Mouse (Mus musculus): ENCODE measurements at regions not wholly inside any gene's neighbourhood (a gene's known extent, or its start where the extent isn't known, plus 50 kb on each side); places are given as distances from the start of the nearest gene placed in this dataset.
A peak's percentile ranks its signal among the peaks of the same experiment; 100 is the strongest.
"Not testable (repeated sequence)": the region's sequence is repeated elsewhere in the genome, so short reads cannot be mapped to it uniquely, and the experiment has no call there.

GRCm38 (mm10) chr6:50845246-50845645, 191.0 kb upstream of the Npvf start:
- H3K36me3 ChIP-seq; DNase-seq (ENCODE audit: low spot score); H3K27me3 ChIP-seq (ENCODE audit: low read depth, poor library complexity, severe bottlenecking); H3K4me3 ChIP-seq; H3K9me3 ChIP-seq (replicated peaks); H3K27ac ChIP-seq (replicated peaks): not testable (repeated sequence)
- H3K4me1 ChIP-seq: peaks cover 12% of the 10 kb centered on the region
- WGBS: 95% methylated on average over 2 of the region's 2 CpGs

GRCm38 (mm10) chr6:50846740-50847516, 192.7 kb upstream of the Npvf start:
- WGBS: 78% methylated on average over 18 of the region's 18 CpGs
- H3K27ac ChIP-seq (replicated peaks): no peak overlapping the region

GRCm38 (mm10) chr6:50847548-50847947, 193.3 kb upstream of the Npvf start:
- Histone ChIP-seq H3K4me1 (peaks cover 12% of the 10 kb centered on the region), H3K27me3 (ENCODE audit: low read depth, poor library complexity, severe bottlenecking) (no peaks in the 10 kb centered on the region), H3K36me3 (no peaks in the 10 kb centered on the region), H3K9me3 (replicated peaks) (no peaks in the 10 kb centered on the region), H3K4me3 (no peak overlapping the region), H3K27ac (replicated peaks) (no peak overlapping the region)
- no peak for DNase-seq (ENCODE audit: low spot score)
- 84% methylated on average over 7 of the region's 7 CpGs for WGBS

More at GRCm38 (mm10) chr6:50846740-50847516, 192.7 kb upstream of the Npvf start:
- H3K27me3 ChIP-seq (ENCODE audit: low read depth, poor library complexity, severe bottlenecking): no peaks in the 10 kb centered on the region
- no peak for DNase-seq (ENCODE audit: low spot score)
- H3K36me3 ChIP-seq: no peaks in the 10 kb centered on the region
- no peak overlapping the region for H3K4me3 ChIP-seq
- H3K9me3 ChIP-seq (replicated peaks): no peaks in the 10 kb centered on the region
- peaks cover 12% of the 10 kb centered on the region for H3K4me1 ChIP-seq

GRCm38 (mm10) chr6:50859162-50859561, 204.9 kb upstream of the Npvf start:
- Histone ChIP-seq H3K27ac (replicated peaks) (no peak overlapping the region), H3K36me3 (no peaks in the 10 kb centered on the region), H3K4me3 (no peak overlapping the region), H3K9me3 (replicated peaks) (no peaks in the 10 kb centered on the region), H3K27me3 (ENCODE audit: low read depth, poor library complexity, severe bottlenecking) (0 out of 2 replicates have a peak, but pooled peaks cover 2% of the 10 kb centered on the region), H3K4me1 (no peaks in the 10 kb centered on the region)
- WGBS: 89% methylated on average over 4 of the region's 4 CpGs
- DNase-seq (ENCODE audit: low spot score): no peak

- Histone ChIP-seq H3K36me3 (no peaks in the 10 kb centered on the region), H3K27ac (replicated peaks) (no peak overlapping the region), H3K4me3 (no peak overlapping the region), H3K27me3 (ENCODE audit: low read depth, poor library complexity, severe bottlenecking) (no peaks in the 10 kb centered on the region), H3K4me1 (peaks cover 12% of the 10 kb centered on the region), H3K9me3 (replicated peaks) (no peaks in the 10 kb centered on the region)
- DNase-seq (ENCODE audit: low spot score): no peak
- WGBS: 95% methylated on average over 5 of the region's 5 CpGs
Observed at GRCm38 (mm10) chr6:50877991-50878390, 223.8 kb upstream of the Npvf start.

- Histone ChIP-seq H3K4me3 (no peak overlapping the region), H3K9me3 (replicated peaks) (no peaks in the 10 kb centered on the region), H3K27me3 (ENCODE audit: low read depth, poor library complexity, severe bottlenecking) (no peaks in the 10 kb centered on the region), H3K4me1 (peaks cover 12% of the 10 kb centered on the region), H3K36me3 (no peaks in the 10 kb centered on the region), H3K27ac (replicated peaks) (no peak overlapping the region)
- no peak for DNase-seq (ENCODE audit: low spot score)
- 56% methylated on average over 3 of the region's 3 CpGs for WGBS
Observed at GRCm38 (mm10) chr6:50882298-50882697, 228.1 kb upstream of the Npvf start.

GRCm38 (mm10) chr6:50882759-50883158, 228.5 kb upstream of the Npvf start:
- Histone ChIP-seq H3K27ac (replicated peaks) (no peak overlapping the region), H3K36me3 (no peaks in the 10 kb centered on the region), H3K4me1 (peaks cover 12% of the 10 kb centered on the region), H3K27me3 (ENCODE audit: low read depth, poor library complexity, severe bottlenecking) (no peaks in the 10 kb centered on the region), H3K4me3 (no peak overlapping the region), H3K9me3 (replicated peaks) (no peaks in the 10 kb centered on the region)
- 89% methylated on average over 4 of the region's 4 CpGs for WGBS
- no peak for DNase-seq (ENCODE audit: low spot score)

- Histone ChIP-seq H3K9me3 (replicated peaks) (no peaks in the 10 kb centered on the region), H3K27me3 (ENCODE audit: low read depth, poor library complexity, severe bottlenecking) (no peaks in the 10 kb centered on the region)
Observed at GRCm38 (mm10) chr6:50885031-50885430, 230.8 kb upstream of the Npvf start.

GRCm38 (mm10) chr6:50885771-50886360, 231.6 kb upstream of the Npvf start:
- H3K27me3 ChIP-seq (ENCODE audit: low read depth, poor library complexity, severe bottlenecking): no peaks in the 10 kb centered on the region
- H3K9me3 ChIP-seq (replicated peaks): no peaks in the 10 kb centered on the region
- 89% methylated on average over 8 of the region's 8 CpGs for WGBS
- DNase-seq (ENCODE audit: low spot score): no peak
- H3K27ac ChIP-seq (replicated peaks): no peak overlapping the region
- peaks cover 19% of the 10 kb centered on the region for H3K4me1 ChIP-seq
- H3K36me3 ChIP-seq: no peaks in the 10 kb centered on the region
- H3K4me3 ChIP-seq: no peak overlapping the region

More at GRCm38 (mm10) chr6:50885031-50885430, 230.8 kb upstream of the Npvf start:
- H3K4me1 ChIP-seq: peaks cover 17% of the 10 kb centered on the region
- 93% methylated on average over 4 of the region's 4 CpGs for WGBS
- H3K27ac ChIP-seq (replicated peaks): no peak overlapping the region
- no peak for DNase-seq (ENCODE audit: low spot score)
- no peak overlapping the region for H3K4me3 ChIP-seq
- H3K36me3 ChIP-seq: no peaks in the 10 kb centered on the region

GRCm38 (mm10) chr6:50890370-50891204, 236.3 kb upstream of the Npvf start:
- H3K36me3 ChIP-seq: no peaks in the 10 kb centered on the region
- peaks cover 42% of the 10 kb centered on the region for H3K4me1 ChIP-seq
- peak; percentile 73 for DNase-seq (ENCODE audit: low spot score)
- H3K27ac ChIP-seq (replicated peaks): peak overlapping the region; percentile 88
- no peaks in the 10 kb centered on the region for H3K27me3 ChIP-seq (ENCODE audit: low read depth, poor library complexity, severe bottlenecking)
- H3K4me3 ChIP-seq: peak overlapping the region; percentile 24
- H3K9me3 ChIP-seq (replicated peaks): no peaks in the 10 kb centered on the region
- whole genome bisulfite sequencing: 27% methylated on average over 25 of the region's 25 CpGs

GRCm38 (mm10) chr6:50891205-50891526, 236.9 kb upstream of the Npvf start:
- H3K27me3 ChIP-seq (ENCODE audit: low read depth, poor library complexity, severe bottlenecking): no peaks in the 10 kb centered on the region
- no peak for DNase-seq (ENCODE audit: low spot score)
- H3K4me1 ChIP-seq: peaks cover 42% of the 10 kb centered on the region
- peak overlapping the region; percentile 24 for H3K4me3 ChIP-seq
- no peaks in the 10 kb centered on the region for H3K9me3 ChIP-seq (replicated peaks)
- WGBS: 70% methylated on average over 3 of the region's 3 CpGs
- H3K36me3 ChIP-seq: no peaks in the 10 kb centered on the region
- H3K27ac ChIP-seq (replicated peaks): peak overlapping the region; percentile 88

GRCm38 (mm10) chr6:50898792-50899191, 244.6 kb upstream of the Npvf start:
- Histone ChIP-seq H3K27ac (replicated peaks) (no peak overlapping the region), H3K36me3 (no peaks in the 10 kb centered on the region), H3K9me3 (replicated peaks) (no peaks in the 10 kb centered on the region), H3K4me1 (no peaks in the 10 kb centered on the region), H3K27me3 (ENCODE audit: low read depth, poor library complexity, severe bottlenecking) (no peaks in the 10 kb centered on the region), H3K4me3 (no peak overlapping the region)
- WGBS: 91% methylated on average over 3 of the region's 3 CpGs
- no peak for DNase-seq (ENCODE audit: low spot score)

Measured in midbrain, embryonic 10.5 days (tissue).